Mouse (Mus musculus) myocyte (in vitro differentiated cells): Measurements from ENCODE around the gene Polr2l.
"Not testable (repeated sequence)": the region's sequence is repeated elsewhere in the genome, so short reads cannot be mapped to it uniquely, and the experiment has no call there.

Experiments used
- CEBPB ChIP-seq: IDR thresholded peaks from 2 replicates; pipeline ENCODE4 v1.6.1; 2011; ENCODE audit warnings: mild to moderate bottlenecking, moderate library complexity; ENCODE audit not compliant: poor library complexity, insufficient read depth, severe bottlenecking
- MYOG ChIP-seq, 3 experiments: IDR thresholded peaks; one replicate each; pipeline ENCODE4 v1.6.1; 2011; ENCODE audit warnings: control low read depth in 2 of 3, low read depth in 2 of 3, mild to moderate bottlenecking in 2 of 3; ENCODE audit not compliant: insufficient read length in 2 of 3, control insufficient read depth in 1 of 3, insufficient read depth in 1 of 3
- POLR2A ChIP-seq: IDR thresholded peaks from one replicate; pipeline ENCODE4 v1.6.1; 2011; ENCODE audit warnings: low read depth, mild to moderate bottlenecking, control low read depth, moderate library complexity; ENCODE audit not compliant: insufficient read length
- POLR2AphosphoS2 ChIP-seq: IDR thresholded peaks from one replicate; pipeline ENCODE4 v1.6.1; 2011; ENCODE audit warnings: low read depth, control low read depth; ENCODE audit not compliant: insufficient read length
- SRF ChIP-seq: IDR thresholded peaks from one replicate; pipeline ENCODE4 v1.6.1; 2011; ENCODE audit warnings: low read depth; ENCODE audit not compliant: control insufficient read depth, insufficient read length
- TCF12 ChIP-seq: IDR thresholded peaks from one replicate; pipeline ENCODE4 v1.6.1; 2011; ENCODE audit warnings: mild to moderate bottlenecking, control low read depth; ENCODE audit not compliant: poor library complexity, insufficient read depth, severe bottlenecking
- TCF3 ChIP-seq: IDR thresholded peaks from one replicate; pipeline ENCODE4 v1.6.1; 2011; ENCODE audit warnings: low read depth, control low read depth; ENCODE audit not compliant: insufficient read length
- USF1 ChIP-seq: IDR thresholded peaks from one replicate; pipeline ENCODE4 v1.6.1; 2011; ENCODE audit warnings: low read depth, mild to moderate bottlenecking, control low read depth, moderate library complexity

DNA sequence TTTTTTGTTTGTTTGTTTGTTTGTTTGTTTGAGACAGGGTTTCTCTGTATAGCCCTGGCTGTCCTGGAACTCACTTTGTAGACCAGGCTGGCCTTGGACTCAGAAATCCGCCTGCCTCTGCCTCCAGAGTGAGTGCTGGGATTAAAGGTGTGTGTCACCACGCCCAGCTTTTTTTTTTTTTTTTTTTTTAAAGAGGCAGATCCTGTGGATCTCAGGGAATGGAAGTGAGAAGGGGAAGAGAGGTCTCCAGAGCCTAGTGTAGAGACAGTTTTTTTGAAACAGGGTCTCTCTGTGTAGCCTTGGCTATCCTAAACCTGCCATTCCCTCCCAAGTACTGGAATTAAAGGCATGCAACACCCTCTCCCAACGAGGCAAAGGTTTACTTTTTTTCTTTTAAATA, 28.6 kb downstream of the Polr2l start:
- TF ChIP-seq POLR2A; TCF12; USF1; TCF3; MYOG (IDR thresholded peaks at IDR 0.05; ENCODE audit: control insufficient read depth in 1 of 3, insufficient read depth in 1 of 3, insufficient read length in 2 of 3, low read depth in 2 of 3); CEBPB; SRF; POLR2AphosphoS2: not testable (repeated sequence)
